Mouse (Mus musculus) hindbrain, embryonic 16.5 days (tissue): Measurements from ENCODE around the gene Gpr12. TPM values are rescaled to one million over a fixed set of nuclear protein-coding genes. Genes with fewer than 3 reads are reported as not detected.
"Not testable (repeated sequence)": the region's sequence is repeated elsewhere in the genome, so short reads cannot be mapped to it uniquely, and the experiment has no call there.

Experiments
- ATAC-seq: fragments of 200-750 bp; cut with Nextera tagmentation; 2 replicates; pipeline ENCODE4 v1.8.0; 2017; ENCODE audit warnings: moderate TSS enrichment, moderate library complexity
- H3K27ac ChIP-seq: fragments of 300-500 bp; sonication (generic); 2 replicates; pipeline ENCODE4 v1.5.1; 2014; ENCODE audit warnings: low read depth, mild to moderate bottlenecking, control low read depth, low read length, moderate library complexity
- H3K27me3 ChIP-seq: fragments of 300-500 bp; sonication (generic); replicated peaks from 2 replicates; pipeline ENCODE4 v1.6.1; 2014; ENCODE audit warnings: low read length; ENCODE audit not compliant: control insufficient read depth, insufficient read depth
- H3K36me3 ChIP-seq: fragments of 300-500 bp; sonication (generic); 2 replicates; pipeline ENCODE4 v1.6.1; 2014; ENCODE audit warnings: mild to moderate bottlenecking, low read length, moderate library complexity, mixed read lengths; ENCODE audit not compliant: control insufficient read depth, insufficient read depth
- H3K4me1 ChIP-seq: fragments of 300-500 bp; sonication (generic); 2 replicates; pipeline ENCODE4 v1.6.1; 2014; ENCODE audit warnings: low read depth, low read length; ENCODE audit not compliant: control insufficient read depth, insufficient read depth
- H3K4me2 ChIP-seq: fragments of 300-500 bp; sonication (generic); 2 replicates; pipeline ENCODE4 v1.6.1; 2014; ENCODE audit warnings: mild to moderate bottlenecking, low read length, control low read depth, moderate library complexity
- H3K4me3 ChIP-seq: fragments of 300-500 bp; sonication (generic); 2 replicates; pipeline ENCODE4 v1.5.1; 2014; ENCODE audit warnings: mild to moderate bottlenecking, low read length, control low read depth, moderate library complexity
- H3K9ac ChIP-seq: fragments of 300-500 bp; sonication (generic); 2 replicates; pipeline ENCODE4 v1.6.1; 2014; ENCODE audit warnings: low read depth, mild to moderate bottlenecking, control low read depth, low read length, moderate library complexity
- H3K9me3 ChIP-seq: fragments of 300-500 bp; sonication (generic); 2 replicates; pipeline ENCODE4 v1.6.1; 2014; ENCODE audit warnings: mild to moderate bottlenecking, low read length, moderate library complexity; ENCODE audit not compliant: control insufficient read depth
- WGBS: fragments of 180-500 bp; shearing (Covaris S2); extraction: QIAGEN DNeasy Blood & Tissue Kit; methylation state at CpG from one replicate; pipeline ENCODE4 v1.1.7; 2014; 5-methylcytosine and 5-hydroxymethylcytosine counted together
- polyA plus RNA-seq: library from polyadenylated mRNA; unstranded; fragments of >200 nt; fragmentation: Nextera tagmentation; extraction: Ambion mirVana; gene quantifications from 2 replicates; pipeline ENCODE4 v1.2.1, GENCODE M21; 2015

The Gpr12 gene
- polyA plus RNA-seq, 1 experiment from 2014 or later, result 29.8 TPM

DNA sequence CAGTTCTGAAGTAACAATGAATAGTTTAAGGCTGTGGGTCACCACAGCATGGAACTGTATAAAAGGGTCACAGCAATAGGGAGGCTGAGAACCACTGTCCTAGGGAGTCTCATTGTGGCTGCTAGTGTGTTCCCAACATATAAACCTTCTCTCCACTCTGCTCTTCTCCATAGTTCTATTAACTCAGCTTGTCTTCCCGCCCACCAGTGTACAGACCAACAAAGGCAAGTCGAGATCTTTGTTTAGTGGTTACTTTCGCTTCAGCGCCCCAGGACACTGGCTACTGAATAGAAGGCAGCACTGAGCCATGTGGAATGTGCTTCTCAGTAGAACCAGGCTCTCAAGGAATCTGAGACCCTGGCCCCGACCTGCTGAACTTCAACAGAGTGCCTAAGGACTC, 7.5 kb upstream of the Gpr12 start:
- 11% methylated on average over 5 of the region's 5 CpGs for WGBS
- H3K9ac ChIP-seq, result no peak overlapping the region
- ATAC-seq, result peak; percentile 61
- no peaks in the 10 kb centered on the region for H3K36me3 ChIP-seq
- no peak overlapping the region for H3K4me3 ChIP-seq
- H3K9me3 ChIP-seq, result peaks cover 6% of the 10 kb centered on the region
- no peaks in the 10 kb centered on the region for H3K4me1 ChIP-seq
- H3K27ac ChIP-seq, result no peak overlapping the region
- H3K4me2 ChIP-seq, result no peak overlapping the region
- peaks cover 4% of the 10 kb centered on the region; the same call in 1 of the 2 replicates for H3K27me3 ChIP-seq

DNA sequence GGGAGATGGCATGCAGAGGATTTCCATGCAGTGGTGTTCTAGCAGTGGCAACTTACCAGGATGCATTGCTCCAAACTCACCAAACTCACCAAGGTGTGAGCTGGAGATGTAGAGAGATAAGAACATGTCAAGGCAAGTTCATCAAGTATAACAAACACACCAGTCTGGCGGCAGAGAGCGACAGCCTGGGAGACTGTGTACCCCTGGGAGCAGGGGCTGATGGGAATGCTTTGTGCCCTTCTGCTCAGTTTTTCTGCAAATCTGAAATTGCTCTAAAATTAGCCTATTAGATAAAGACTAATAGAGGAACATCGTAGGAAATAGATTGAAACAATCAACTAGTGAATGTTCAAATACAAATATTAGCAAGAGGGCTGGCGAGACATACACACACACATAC, 6.6 kb upstream of the Gpr12 start:
- peaks cover 6% of the 10 kb centered on the region for H3K9me3 ChIP-seq

DNA sequence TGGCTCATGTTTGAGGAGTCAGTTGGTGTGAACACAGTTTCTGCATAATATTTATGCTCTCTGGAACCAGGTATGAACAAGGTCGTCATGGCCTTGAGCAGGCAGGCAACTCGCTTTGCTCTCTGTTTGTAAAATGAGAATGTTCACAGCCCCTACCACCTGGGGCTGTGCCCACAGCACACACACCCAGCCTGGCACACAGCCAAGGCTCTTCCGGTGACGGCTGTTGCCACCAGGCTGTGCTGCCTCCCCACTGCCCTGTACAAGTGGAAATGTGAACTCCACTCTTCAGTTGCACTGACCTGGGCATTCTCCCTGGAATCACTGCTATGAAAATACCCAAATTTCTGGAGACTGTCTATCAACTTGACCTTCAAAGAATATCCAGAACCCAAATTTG, 5.9 kb upstream of the Gpr12 start:
- H3K9ac ChIP-seq, result no peak overlapping the region
- H3K4me1 ChIP-seq, result no peaks in the 10 kb centered on the region
- H3K36me3 ChIP-seq, result no peaks in the 10 kb centered on the region
- H3K9me3 ChIP-seq, result peaks cover 6% of the 10 kb centered on the region
- no peak overlapping the region for H3K4me2 ChIP-seq
- peaks cover 4% of the 10 kb centered on the region for H3K27me3 ChIP-seq
- WGBS, result 38% methylated on average over 4 of the region's 4 CpGs
- H3K4me3 ChIP-seq, result no peak overlapping the region
- no peak for ATAC-seq
- H3K27ac ChIP-seq, result no peak overlapping the region

More for the DNA sequence above, 6.6 kb upstream of the Gpr12 start:
- H3K4me2 ChIP-seq, result no peak overlapping the region
- no peaks in the 10 kb centered on the region for H3K36me3 ChIP-seq
- no peak overlapping the region for H3K27ac ChIP-seq
- no peak overlapping the region for H3K4me3 ChIP-seq
- no peak for ATAC-seq
- WGBS, result 80% methylated on average over 4 of the region's 4 CpGs
- no peak overlapping the region for H3K9ac ChIP-seq
- peaks cover 4% of the 10 kb centered on the region for H3K27me3 ChIP-seq
- H3K4me1 ChIP-seq, result no peaks in the 10 kb centered on the region

DNA sequence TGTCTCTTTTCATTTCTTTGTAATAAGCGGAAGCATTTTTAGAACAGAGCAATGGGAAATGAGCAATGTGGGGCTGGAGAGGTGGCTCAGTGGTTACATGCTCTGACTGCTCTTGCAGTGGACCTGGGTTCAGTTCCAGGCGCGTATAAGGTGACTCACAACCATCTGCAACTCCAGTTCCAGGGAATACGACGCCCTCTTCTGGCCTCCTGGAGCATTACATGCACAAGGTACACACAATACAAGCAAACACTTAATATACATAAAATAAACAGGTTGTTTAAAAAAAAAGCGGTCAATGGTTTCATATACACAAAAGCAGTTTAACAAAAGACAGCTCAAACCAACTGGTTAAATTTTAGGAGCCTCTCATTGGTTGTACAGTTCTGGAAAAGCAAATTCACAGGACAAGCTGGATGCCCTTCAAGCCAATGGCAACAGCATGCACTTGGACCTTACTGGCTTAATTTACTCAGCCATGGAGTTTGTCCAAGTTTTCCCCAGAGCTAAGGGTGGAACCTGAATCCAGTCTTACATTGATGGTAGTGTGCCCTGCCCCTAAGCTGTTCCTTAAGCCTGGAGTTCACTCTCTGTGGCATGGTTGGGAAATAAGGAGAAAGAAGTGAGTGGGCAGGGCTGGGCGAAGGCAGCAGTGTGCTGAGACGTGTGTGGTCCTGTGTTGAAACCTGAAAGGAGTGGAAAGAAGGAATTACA, 1.5 kb upstream of the Gpr12 start:
- ATAC-seq, result no peak
- Histone ChIP-seq H3K4me1 (peaks cover 3% of the 10 kb centered on the region; the same call in 1 of the 2 replicates), H3K9ac (no peak overlapping the region), H3K9me3 (no peaks in the 10 kb centered on the region), H3K4me2 (no peak overlapping the region), H3K4me3 (no peak overlapping the region), H3K27ac (no peak overlapping the region), H3K27me3 (peaks cover 6% of the 10 kb centered on the region), H3K36me3 (no peaks in the 10 kb centered on the region)
- WGBS, result 72% methylated on average over 8 of the region's 8 CpGs

DNA sequence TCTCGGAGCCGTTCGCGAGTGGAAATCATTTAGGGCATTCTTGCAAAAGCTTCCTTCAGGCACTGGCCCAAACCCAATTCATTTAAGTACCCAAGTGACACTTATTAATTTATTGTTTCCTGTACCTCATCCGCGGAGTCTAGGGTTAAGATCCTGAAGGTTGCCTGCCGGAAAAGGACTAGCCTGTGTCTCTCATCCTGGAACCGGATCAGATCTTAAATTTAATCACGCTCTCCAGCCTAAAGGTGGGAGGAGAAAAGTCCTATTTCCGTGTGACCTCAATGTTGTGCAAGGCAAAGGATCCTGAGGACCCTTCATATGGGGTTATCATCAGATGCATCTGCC, 240 bp upstream of the Gpr12 start:
- H3K27me3 ChIP-seq, result peaks cover 6% of the 10 kb centered on the region
- 10% methylated on average over 10 of the region's 10 CpGs for WGBS
- ATAC-seq, result peak; percentile 15

DNA sequence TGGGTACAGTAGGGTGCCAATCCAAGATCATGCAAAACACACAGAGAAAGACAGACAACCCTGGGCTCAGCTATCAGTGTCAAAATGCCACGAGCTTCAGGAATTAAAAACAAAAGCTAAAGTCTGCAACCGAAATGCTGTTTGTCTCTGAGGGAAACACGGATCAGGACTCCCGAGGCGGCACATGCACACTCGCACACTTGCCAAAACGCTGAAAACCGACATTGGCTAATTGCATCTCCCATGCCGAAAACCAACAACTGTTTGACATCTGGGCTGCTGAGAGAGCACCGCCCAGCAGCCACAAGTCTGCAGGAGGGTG, 922 bp downstream of the Gpr12 start:
- peak overlapping the region; percentile 69 for H3K9ac ChIP-seq
- peak overlapping the region; percentile 67 for H3K4me3 ChIP-seq
- peak overlapping the region; percentile 48; the same call in 1 of the 2 replicates for H3K27ac ChIP-seq
- no peak; the same call in 1 of the 2 replicates for ATAC-seq
- H3K4me2 ChIP-seq, result peak overlapping the region; percentile 91
- peaks cover 8% of the 10 kb centered on the region for H3K27me3 ChIP-seq
- peaks cover 3% of the 10 kb centered on the region; the same call in 1 of the 2 replicates for H3K4me1 ChIP-seq
- WGBS, result 5% methylated on average over 10 of the region's 10 CpGs
- no peaks in the 10 kb centered on the region for H3K9me3 ChIP-seq
- H3K36me3 ChIP-seq, result no peaks in the 10 kb centered on the region

More for the DNA sequence above, 240 bp upstream of the Gpr12 start:
- Histone ChIP-seq H3K4me1 (peaks cover 3% of the 10 kb centered on the region; the same call in 1 of the 2 replicates), H3K27ac (peak overlapping the region; percentile 14), H3K4me3 (peak overlapping the region; percentile 67), H3K9me3 (no peaks in the 10 kb centered on the region), H3K4me2 (peak overlapping the region; percentile 91), H3K36me3 (no peaks in the 10 kb centered on the region), H3K9ac (peak overlapping the region; percentile 69)

DNA sequence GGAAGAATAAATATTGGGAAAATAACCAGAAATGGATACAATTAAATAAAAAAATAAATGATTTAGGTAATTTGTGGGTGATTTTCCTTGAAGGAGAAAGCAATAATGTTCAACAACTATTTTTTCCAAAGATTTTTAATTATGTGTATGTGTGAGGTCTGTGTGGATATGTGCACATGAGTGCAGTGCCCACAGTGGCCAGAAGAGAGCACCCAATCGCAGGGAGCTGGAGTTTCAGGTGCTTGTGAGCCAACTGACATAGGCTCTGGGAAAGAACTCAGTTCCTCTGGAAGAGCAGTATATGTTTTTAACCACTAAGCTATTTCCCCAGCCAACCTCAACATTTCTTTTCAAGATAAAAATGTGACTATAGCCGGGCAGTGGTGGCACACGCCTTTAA, 8.4 kb downstream of the Gpr12 start:
- 0 out of 2 replicates have a peak, but pooled peaks cover 3% of the 10 kb centered on the region for H3K27me3 ChIP-seq

DNA sequence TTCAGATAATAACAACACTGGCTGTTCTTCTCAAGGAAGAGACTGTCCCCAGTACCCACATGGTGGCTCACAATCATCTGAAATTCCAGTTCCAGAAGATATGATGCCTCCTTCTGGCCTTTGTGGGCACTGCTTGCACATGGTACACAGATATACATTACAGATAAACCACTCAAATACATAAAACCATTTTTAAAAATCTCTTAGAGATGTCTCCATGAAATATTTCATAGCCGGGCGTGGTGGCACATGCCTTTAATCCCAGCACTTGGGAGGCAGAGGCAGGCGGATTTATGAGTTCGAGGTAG, 12.3 kb downstream of the Gpr12 start:
- not testable (repeated sequence) for H3K27ac ChIP-seq, H3K9me3 ChIP-seq, H3K9ac ChIP-seq, H3K4me2 ChIP-seq, H3K4me1 ChIP-seq, H3K27me3 ChIP-seq, H3K4me3 ChIP-seq, ATAC-seq, H3K36me3 ChIP-seq
- 95% methylated on average over 4 of the region's 4 CpGs for WGBS

More for the DNA sequence above, 8.4 kb downstream of the Gpr12 start:
- no peak overlapping the region for H3K9ac ChIP-seq
- no peak overlapping the region for H3K27ac ChIP-seq
- no peaks in the 10 kb centered on the region for H3K4me1 ChIP-seq
- whole genome bisulfite sequencing, result 94% methylated on average over 3 of the region's 3 CpGs
- H3K4me2 ChIP-seq, result no peak overlapping the region
- ATAC-seq, result no peak
- H3K36me3 ChIP-seq, result no peaks in the 10 kb centered on the region
- no peak overlapping the region for H3K4me3 ChIP-seq
- no peaks in the 10 kb centered on the region for H3K9me3 ChIP-seq

DNA sequence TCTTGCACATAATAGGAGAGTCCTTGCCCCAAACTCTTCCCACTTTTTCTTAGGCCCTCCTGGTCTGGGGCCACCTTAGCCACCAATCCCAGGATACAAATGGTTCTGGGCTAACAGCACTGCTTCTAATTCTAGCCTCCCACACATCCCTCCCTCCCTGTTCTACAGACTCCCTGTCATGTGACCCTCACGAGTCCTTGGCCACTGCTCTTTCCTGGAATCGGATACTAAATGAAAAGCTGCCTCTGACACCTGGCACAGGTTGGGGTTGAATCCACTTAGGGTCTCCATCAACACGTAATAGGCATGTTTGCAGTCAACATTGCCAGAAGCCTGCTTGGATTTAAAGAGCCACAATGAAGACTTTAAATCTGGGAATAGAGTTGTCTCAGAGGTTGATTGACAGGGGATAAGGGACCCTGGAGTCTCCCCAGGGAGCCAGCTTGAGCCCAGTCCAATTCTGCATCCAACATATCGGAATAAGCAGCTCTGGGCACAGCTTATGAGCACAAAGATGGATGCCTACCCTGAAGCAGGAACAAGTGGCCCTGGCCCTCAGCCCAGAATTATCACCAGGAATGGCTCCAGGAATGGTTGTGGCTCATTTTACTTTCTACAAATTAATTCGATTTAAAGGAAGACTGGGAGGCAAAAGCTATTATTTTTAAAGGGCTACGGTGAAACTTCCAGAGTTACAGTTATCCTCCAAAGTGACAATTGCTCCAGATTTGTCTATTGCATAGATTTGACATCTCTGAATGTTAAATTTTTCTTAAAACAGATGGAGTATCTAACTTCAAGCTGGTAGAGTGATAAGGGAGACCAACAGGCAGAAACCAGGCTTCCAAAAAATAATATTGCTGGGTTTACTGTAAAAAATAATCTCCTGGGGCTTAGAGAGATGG, 13.0 kb downstream of the Gpr12 start:
- not testable (repeated sequence) for H3K27me3 ChIP-seq, H3K9me3 ChIP-seq, H3K27ac ChIP-seq, H3K4me1 ChIP-seq, H3K4me3 ChIP-seq, H3K9ac ChIP-seq, H3K36me3 ChIP-seq, H3K4me2 ChIP-seq
- 44% methylated on average over 6 of the region's 6 CpGs for WGBS
- ATAC-seq, result peak; percentile 75
